Mouse (Mus musculus) hindbrain, embryonic 11.5 days (tissue): ENCODE measurements at regions not wholly inside any gene's neighbourhood (a gene's known extent, or its start where the extent isn't known, plus 50 kb on each side); places are given as distances from the start of the nearest gene placed in this dataset.

Experiments used
- ATAC-seq: fragments of 200-750 bp; cut with Nextera tagmentation; 2 replicates; pipeline ENCODE4 v1.8.0; 2017; ENCODE audit warnings: mild to moderate bottlenecking, moderate TSS enrichment, moderate library complexity; ENCODE audit not compliant: low FRiP score
- DNase-seq: peaks from one replicate; pipeline ENCODE4 v3.0.0-alpha.2; 2015; ENCODE audit warnings: low spot score
- H3K27ac ChIP-seq: fragments of 300-500 bp; sonication (generic); 2 replicates; pipeline ENCODE4 v1.5.1; 2014; ENCODE audit warnings: mild to moderate bottlenecking, low read depth, low read length
- H3K27me3 ChIP-seq: fragments of 300-500 bp; sonication (generic); 2 replicates; pipeline ENCODE4 v1.6.1; 2014; ENCODE audit warnings: mild to moderate bottlenecking, low read length, moderate library complexity, mixed read lengths; ENCODE audit not compliant: control insufficient read depth, insufficient read depth
- H3K36me3 ChIP-seq: fragments of 300-500 bp; sonication (generic); 2 replicates; pipeline ENCODE4 v1.6.1; 2014; ENCODE audit warnings: mild to moderate bottlenecking, low read length, moderate library complexity, mixed read lengths; ENCODE audit not compliant: control insufficient read depth, insufficient read depth
- H3K4me1 ChIP-seq: fragments of 300-500 bp; sonication (generic); replicated peaks from 2 replicates; pipeline ENCODE4 v1.6.1; 2014; ENCODE audit warnings: low read length, mixed read lengths; ENCODE audit not compliant: control insufficient read depth, insufficient read depth
- H3K4me2 ChIP-seq: fragments of 300-500 bp; sonication (generic); replicated peaks from 2 replicates; pipeline ENCODE4 v1.6.1; 2014; ENCODE audit warnings: mild to moderate bottlenecking, low read depth, low read length
- H3K4me3 ChIP-seq: fragments of 300-500 bp; sonication (generic); 2 replicates; pipeline ENCODE4 v1.5.1; 2014; ENCODE audit warnings: low read depth, low read length
- H3K9ac ChIP-seq: fragments of 300-500 bp; sonication (generic); 2 replicates; pipeline ENCODE4 v1.6.1; 2014; ENCODE audit warnings: low read depth, low read length
- H3K9me3 ChIP-seq: fragments of 300-500 bp; sonication (generic); 2 replicates; pipeline ENCODE4 v1.6.1; 2016; ENCODE audit warnings: low read length; ENCODE audit not compliant: control insufficient read depth
- WGBS: fragments of 180-500 bp; shearing (Covaris S2); extraction: QIAGEN DNeasy Blood & Tissue Kit; methylation state at CpG from one replicate; pipeline ENCODE4 v1.1.7; 2014; 5-methylcytosine and 5-hydroxymethylcytosine counted together

- H3K27ac ChIP-seq, result no peak overlapping the region
- DNase-seq, result no peak
- WGBS, result 92% methylated on average over 3 of the region's 3 CpGs
- H3K4me3 ChIP-seq, result no peak overlapping the region
- no peak for ATAC-seq
- H3K9ac ChIP-seq, result no peak overlapping the region
- no peaks in the 10 kb centered on the region for H3K27me3 ChIP-seq
- no peaks in the 10 kb centered on the region for H3K4me1 ChIP-seq
- H3K9me3 ChIP-seq, result no peaks in the 10 kb centered on the region
- H3K4me2 ChIP-seq, result no peak overlapping the region
- H3K36me3 ChIP-seq, result no peaks in the 10 kb centered on the region
Observed at GRCm38 (mm10) chr4:58613022-58613421, 59.3 kb upstream of the Lpar1 start.

GRCm38 (mm10) chr4:58607491-58607890 is 53.8 kb upstream of the Lpar1 start:
- Histone ChIP-seq H3K9me3 (no peaks in the 10 kb centered on the region), H3K4me2 (no peak overlapping the region), H3K27ac (no peak overlapping the region), H3K4me3 (no peak overlapping the region), H3K27me3 (no peaks in the 10 kb centered on the region), H3K36me3 (no peaks in the 10 kb centered on the region), H3K9ac (no peak overlapping the region), H3K4me1 (no peaks in the 10 kb centered on the region)
- WGBS, result 89% methylated on average over 2 of the region's 2 CpGs
- no peak for ATAC-seq
- no peak for DNase-seq

- ATAC-seq, result no peak
- Histone ChIP-seq H3K27ac (no peak overlapping the region), H3K9me3 (no peaks in the 10 kb centered on the region), H3K27me3 (no peaks in the 10 kb centered on the region), H3K9ac (no peak overlapping the region), H3K36me3 (no peaks in the 10 kb centered on the region), H3K4me1 (no peaks in the 10 kb centered on the region), H3K4me2 (no peak overlapping the region), H3K4me3 (no peak overlapping the region)
- DNase-seq, result no peak
- WGBS, result 87% methylated on average over 3 of the region's 3 CpGs
Observed at GRCm38 (mm10) chr4:58605941-58606340, 52.2 kb upstream of the Lpar1 start.
